Mouse (Mus musculus): ENCODE measurements around the gene Stat3. TPM values are rescaled to one million over a fixed set of nuclear protein-coding genes. Genes with fewer than 3 reads are reported as not detected.

The Stat3 gene
- polyA plus RNA-seq, 1 experiment from 2014 or later = 35.5 TPM

DNA sequence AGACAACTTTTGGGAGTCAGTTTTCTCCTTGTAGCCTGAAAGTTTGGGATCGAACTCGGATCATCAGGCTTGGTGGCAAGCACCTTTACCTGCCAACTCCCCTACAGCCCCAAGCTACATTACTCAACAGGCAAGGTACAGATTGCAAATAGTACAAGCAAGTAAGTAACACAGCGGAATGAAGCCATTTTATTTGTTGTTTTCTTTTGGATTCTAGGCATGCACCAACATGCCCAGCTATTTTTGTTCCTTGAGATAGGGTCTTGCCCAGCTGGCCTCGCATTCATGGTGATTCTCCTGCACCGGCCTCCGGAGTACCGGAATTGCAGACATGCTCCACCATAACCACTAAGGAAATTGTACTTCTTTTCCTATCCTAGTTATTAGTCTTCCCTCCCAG, 33.9 kb upstream of the Stat3 start:
- 75% methylated on average over 7 of the region's 7 CpGs for WGBS (ENCODE audit: insufficient replicate concordance)
- no peak overlapping the region for H3K27ac ChIP-seq (replicated peaks)
- no peak overlapping the region for H3K4me2 ChIP-seq
- H3K9me3 ChIP-seq (replicated peaks) = no peaks in the 10 kb centered on the region
- H3K4me3 ChIP-seq (replicated peaks) = no peak overlapping the region
- peaks cover 63% of the 10 kb centered on the region for H3K27me3 ChIP-seq
- H3K4me1 ChIP-seq (replicated peaks) = peaks cover 32% of the 10 kb centered on the region
- H3K36me3 ChIP-seq (replicated peaks) = no peaks in the 10 kb centered on the region
- no peak for ATAC-seq (ENCODE audit: insufficient read depth)
- H3K9ac ChIP-seq = no peak overlapping the region

DNA sequence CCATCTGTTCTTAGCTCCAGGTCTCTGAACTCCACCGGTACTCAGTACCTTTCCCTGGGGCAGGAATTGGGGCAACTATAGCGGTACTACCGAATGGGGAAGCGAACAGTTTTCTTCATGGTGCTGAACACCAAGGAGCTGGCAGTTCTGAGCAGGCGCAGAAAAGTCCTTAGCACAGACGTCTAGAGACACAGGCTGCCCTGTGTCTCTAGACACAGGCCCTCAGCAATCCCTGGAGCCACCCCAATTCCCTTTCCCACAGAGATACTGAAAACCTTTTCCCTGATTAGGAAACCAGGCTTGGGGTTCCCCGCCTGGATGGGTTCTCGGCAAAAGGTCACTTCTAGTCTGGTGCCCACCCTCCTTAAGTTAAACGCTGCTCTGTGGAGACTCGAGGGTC, 32.1 kb upstream of the Stat3 start:
- H3K4me2 ChIP-seq = no peak overlapping the region
- no peaks in the 10 kb centered on the region for H3K9me3 ChIP-seq (replicated peaks)
- 63% methylated on average over 10 of the region's 10 CpGs for WGBS (ENCODE audit: insufficient replicate concordance)
- peaks cover 72% of the 10 kb centered on the region for H3K27me3 ChIP-seq
- no peaks in the 10 kb centered on the region for H3K36me3 ChIP-seq (replicated peaks)
- ATAC-seq (ENCODE audit: insufficient read depth) = no peak
- H3K27ac ChIP-seq (replicated peaks) = no peak overlapping the region
- peaks cover 43% of the 10 kb centered on the region for H3K4me1 ChIP-seq (replicated peaks)
- no peak overlapping the region for H3K9ac ChIP-seq
- no peak overlapping the region for H3K4me3 ChIP-seq (replicated peaks)

DNA sequence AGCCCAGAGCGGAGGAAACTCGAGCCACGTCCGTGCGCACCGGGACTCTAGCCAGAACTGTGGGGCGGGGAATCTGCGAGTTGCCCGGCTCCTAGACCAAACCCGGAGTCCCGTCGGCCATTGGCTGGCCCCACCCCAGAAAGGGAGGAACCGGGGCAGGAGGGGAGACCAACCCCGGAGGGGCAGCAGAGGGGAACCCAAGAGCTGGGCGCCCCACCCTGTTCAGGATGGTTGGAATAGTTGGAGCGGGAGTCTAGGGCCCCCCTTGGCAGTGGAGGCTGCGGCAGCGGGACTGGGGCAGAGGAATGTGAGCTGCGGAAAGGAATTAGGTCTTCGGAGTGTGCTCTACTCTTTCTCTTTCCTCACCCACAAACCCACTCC, 31.2 kb upstream of the Stat3 start, which contains the start of gene Cavin1:
TSS of gene Cavin1 (minus strand) at position 331 of the 381 bp plus-strand sequence.
- no peaks in the 10 kb centered on the region for H3K9me3 ChIP-seq (replicated peaks)
- peaks cover 51% of the 10 kb centered on the region for H3K4me1 ChIP-seq (replicated peaks)
- peak within 1 kb of the TSS; percentile 50 for H3K9ac ChIP-seq
- peaks cover 76% of the 10 kb centered on the region for H3K27me3 ChIP-seq
- no peaks in the 10 kb centered on the region for H3K36me3 ChIP-seq (replicated peaks)
- WGBS (ENCODE audit: insufficient replicate concordance) = 4% methylated on average over 20 of the region's 20 CpGs
- H3K4me2 ChIP-seq = peak within 1 kb of the TSS; percentile 83
- peak within 1 kb of the TSS; percentile 60 for H3K4me3 ChIP-seq (replicated peaks)
- peak; percentile 66 for ATAC-seq (ENCODE audit: insufficient read depth)
- H3K27ac ChIP-seq (replicated peaks) = peak within 1 kb of the TSS; percentile 29

- ATAC-seq (ENCODE audit: insufficient read depth) = peak; percentile 32; the same call in 1 of the 2 replicates
- H3K27ac ChIP-seq (replicated peaks) = peak overlapping the region; percentile 29
Observed at GRCm38 (mm10) chr11:100969744-100970556, 30.6 kb upstream of the Stat3 start.

GRCm38 (mm10) chr11:100969189-100969743, 29.9 kb upstream of the Stat3 start:
- Histone ChIP-seq H3K27ac (replicated peaks) (no peak overlapping the region), H3K9me3 (replicated peaks) (no peaks in the 10 kb centered on the region), H3K4me1 (replicated peaks) (peaks cover 59% of the 10 kb centered on the region), H3K36me3 (replicated peaks) (no peaks in the 10 kb centered on the region), H3K27me3 (peaks cover 72% of the 10 kb centered on the region), H3K4me3 (replicated peaks) (peak overlapping the region; percentile 60), H3K4me2 (peak overlapping the region; percentile 83), H3K9ac (peak overlapping the region; percentile 50)
- 5% methylated on average over 35 of the region's 35 CpGs for WGBS (ENCODE audit: insufficient replicate concordance)
- no peak for ATAC-seq (ENCODE audit: insufficient read depth)

More at GRCm38 (mm10) chr11:100969744-100970556, 30.6 kb upstream of the Stat3 start:
- Histone ChIP-seq H3K4me1 (replicated peaks) (peaks cover 57% of the 10 kb centered on the region), H3K27me3 (peaks cover 76% of the 10 kb centered on the region), H3K9ac (peak overlapping the region; percentile 50), H3K4me2 (peak overlapping the region; percentile 83), H3K4me3 (replicated peaks) (peak overlapping the region; percentile 60), H3K36me3 (replicated peaks) (no peaks in the 10 kb centered on the region), H3K9me3 (replicated peaks) (no peaks in the 10 kb centered on the region)
- under 1% methylated on average over 65 of the region's 65 CpGs for WGBS (ENCODE audit: insufficient replicate concordance)

DNA sequence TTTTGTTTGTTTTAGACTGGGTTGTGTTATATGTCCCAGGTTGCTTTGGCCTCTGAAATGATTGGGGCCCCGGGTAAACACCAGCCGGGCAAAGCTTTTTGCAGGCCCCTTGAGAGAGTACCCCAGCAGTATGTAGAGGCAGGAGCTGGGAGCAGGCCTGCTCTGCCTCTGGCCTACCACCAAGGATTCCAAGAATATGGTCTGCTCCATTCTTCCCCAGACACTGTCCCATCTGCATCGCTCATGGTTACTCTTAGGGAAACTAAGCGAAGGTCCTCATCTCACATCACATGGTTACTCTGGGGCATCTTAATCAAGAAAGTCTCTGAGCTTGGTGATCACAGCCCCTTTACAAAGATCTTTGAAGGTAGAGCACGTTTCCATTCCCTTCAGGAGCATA, 29.2 kb upstream of the Stat3 start:
- Histone ChIP-seq H3K27ac (replicated peaks) (no peak overlapping the region), H3K4me2 (peak overlapping the region; percentile 83), H3K9ac (no peak overlapping the region), H3K4me1 (replicated peaks) (peaks cover 66% of the 10 kb centered on the region), H3K4me3 (replicated peaks) (peak overlapping the region; percentile 60), H3K9me3 (replicated peaks) (no peaks in the 10 kb centered on the region), H3K36me3 (replicated peaks) (no peaks in the 10 kb centered on the region), H3K27me3 (peaks cover 69% of the 10 kb centered on the region)
- ATAC-seq (ENCODE audit: insufficient read depth) = no peak
- 76% methylated on average over 5 of the region's 5 CpGs for WGBS (ENCODE audit: insufficient replicate concordance)

DNA sequence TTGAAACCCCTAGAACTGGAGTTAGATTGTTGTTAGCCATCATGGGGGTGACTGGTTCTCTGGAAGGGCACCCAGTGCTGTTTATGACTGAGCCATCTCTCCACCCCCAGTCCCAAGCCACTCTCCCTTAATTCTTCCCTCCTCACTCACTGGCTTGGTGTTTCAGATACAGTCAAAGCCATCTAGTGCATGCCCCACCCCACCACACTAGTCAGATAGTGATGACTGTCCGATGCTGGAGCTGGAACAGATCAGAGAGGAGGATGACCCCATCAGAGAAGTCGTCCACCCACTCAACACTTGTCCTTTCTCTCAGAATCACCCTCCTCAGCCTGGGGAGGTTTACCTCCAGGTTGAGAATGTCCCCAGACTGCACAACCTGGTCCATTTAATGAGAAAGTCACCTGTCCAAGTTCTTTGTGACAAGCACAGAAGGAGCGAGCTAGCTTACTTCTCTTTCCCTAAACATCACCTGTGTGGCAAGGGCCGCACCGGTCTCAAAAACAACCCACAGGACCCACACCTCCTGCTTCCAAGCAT, 28.6 kb upstream of the Stat3 start:
- peaks cover 72% of the 10 kb centered on the region for H3K4me1 ChIP-seq (replicated peaks)
- H3K27ac ChIP-seq (replicated peaks) = no peak overlapping the region
- H3K4me3 ChIP-seq (replicated peaks) = no peak overlapping the region
- no peaks in the 10 kb centered on the region for H3K9me3 ChIP-seq (replicated peaks)
- 63% methylated on average over 5 of the region's 5 CpGs for WGBS (ENCODE audit: insufficient replicate concordance)
- peak overlapping the region; percentile 83; the same call in 1 of the 2 replicates for H3K4me2 ChIP-seq
- H3K27me3 ChIP-seq = peaks cover 63% of the 10 kb centered on the region
- H3K9ac ChIP-seq = no peak overlapping the region
- H3K36me3 ChIP-seq (replicated peaks) = no peaks in the 10 kb centered on the region
- ATAC-seq (ENCODE audit: insufficient read depth) = no peak

- WGBS (ENCODE audit: insufficient replicate concordance) = 56% methylated on average over 5 of the region's 5 CpGs
- no peaks in the 10 kb centered on the region for H3K9me3 ChIP-seq (replicated peaks)
- no peaks in the 10 kb centered on the region for H3K36me3 ChIP-seq (replicated peaks)
- no peak for ATAC-seq (ENCODE audit: insufficient read depth)
- no peak overlapping the region for H3K27ac ChIP-seq (replicated peaks)
- H3K9ac ChIP-seq = no peak overlapping the region
- peaks cover 78% of the 10 kb centered on the region for H3K4me1 ChIP-seq (replicated peaks)
- no peak overlapping the region for H3K4me3 ChIP-seq (replicated peaks)
- H3K27me3 ChIP-seq = peaks cover 58% of the 10 kb centered on the region
- no peak overlapping the region for H3K4me2 ChIP-seq
Observed at GRCm38 (mm10) chr11:100967376-100967775, 28.0 kb upstream of the Stat3 start.

- H3K9me3 ChIP-seq (replicated peaks) = no peaks in the 10 kb centered on the region
- 11% methylated on average over 6 of the region's 6 CpGs for WGBS (ENCODE audit: insufficient replicate concordance)
- peaks cover 88% of the 10 kb centered on the region for H3K4me1 ChIP-seq (replicated peaks)
- peak; percentile 14; the same call in 1 of the 2 replicates for ATAC-seq (ENCODE audit: insufficient read depth)
- H3K4me2 ChIP-seq = no peak overlapping the region
- H3K27me3 ChIP-seq = peaks cover 41% of the 10 kb centered on the region
- H3K4me3 ChIP-seq (replicated peaks) = no peak overlapping the region
- H3K9ac ChIP-seq = no peak overlapping the region
- H3K36me3 ChIP-seq (replicated peaks) = no peaks in the 10 kb centered on the region
- no peak overlapping the region for H3K27ac ChIP-seq (replicated peaks)
Observed at GRCm38 (mm10) chr11:100965760-100966159, 26.4 kb upstream of the Stat3 start.

DNA sequence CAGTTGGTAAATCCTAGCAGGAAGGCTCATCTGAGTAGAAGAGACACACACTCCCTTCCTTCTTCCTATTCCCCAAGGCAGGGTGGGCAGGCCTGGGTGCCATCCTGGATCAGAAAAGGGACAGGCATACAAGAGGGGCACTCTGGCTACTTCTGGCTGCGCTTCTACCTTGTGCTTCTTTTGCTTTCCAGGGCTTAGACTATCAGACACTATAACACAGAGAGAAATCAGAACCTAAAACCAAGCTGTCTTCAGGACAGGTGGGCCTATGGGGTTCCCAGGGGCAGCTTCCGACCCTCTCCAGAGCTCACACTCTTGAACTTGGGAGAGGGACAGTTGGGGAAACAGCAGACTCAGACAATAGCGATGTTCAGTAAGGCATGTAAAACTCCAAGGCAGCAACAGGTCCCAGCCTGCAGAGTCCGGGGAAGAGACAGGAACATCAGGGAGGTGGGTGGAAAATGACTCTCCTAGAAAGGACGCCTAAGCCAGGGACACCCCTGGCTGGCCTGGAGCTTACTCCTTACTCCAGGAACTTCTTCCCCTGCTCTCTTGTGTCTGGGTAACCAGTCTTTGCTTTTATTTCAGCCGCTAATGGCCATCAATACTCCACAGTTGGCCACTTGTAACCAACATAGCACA, 25.7 kb upstream of the Stat3 start:
- peaks cover 88% of the 10 kb centered on the region for H3K4me1 ChIP-seq (replicated peaks)
- no peak for ATAC-seq (ENCODE audit: insufficient read depth)
- peaks cover 34% of the 10 kb centered on the region for H3K27me3 ChIP-seq
- H3K4me3 ChIP-seq (replicated peaks) = no peak overlapping the region
- H3K4me2 ChIP-seq = no peak overlapping the region
- no peak overlapping the region for H3K9ac ChIP-seq
- no peak overlapping the region for H3K27ac ChIP-seq (replicated peaks)
- 86% methylated on average over 6 of the region's 6 CpGs for WGBS (ENCODE audit: insufficient replicate concordance)
- no peaks in the 10 kb centered on the region for H3K36me3 ChIP-seq (replicated peaks)
- H3K9me3 ChIP-seq (replicated peaks) = no peaks in the 10 kb centered on the region

DNA sequence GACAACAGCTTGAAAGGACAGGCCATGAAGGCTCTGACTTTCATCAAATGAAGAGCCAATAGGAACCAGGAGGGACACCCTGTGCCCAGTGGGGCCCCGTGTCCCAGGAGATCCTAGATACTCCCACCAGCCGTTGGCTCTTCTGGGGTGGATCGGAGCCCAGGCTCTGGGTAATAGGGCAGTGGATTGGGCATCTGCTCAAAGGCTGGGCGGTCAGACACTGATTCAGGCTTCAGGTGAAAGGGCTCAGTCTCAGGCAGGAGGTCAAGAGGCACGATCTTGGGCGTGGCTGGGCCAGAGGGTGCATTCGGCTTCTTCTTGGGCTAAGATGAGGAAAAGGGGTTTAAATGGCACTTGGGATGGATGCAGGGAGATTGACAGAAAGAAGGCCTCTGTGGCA, 24.8 kb upstream of the Stat3 start:
- no peak overlapping the region for H3K27ac ChIP-seq (replicated peaks)
- no peak overlapping the region for H3K9ac ChIP-seq
- ATAC-seq (ENCODE audit: insufficient read depth) = no peak
- H3K4me3 ChIP-seq (replicated peaks) = no peak overlapping the region
- H3K9me3 ChIP-seq (replicated peaks) = no peaks in the 10 kb centered on the region
- H3K4me2 ChIP-seq = no peak overlapping the region
- no peaks in the 10 kb centered on the region for H3K36me3 ChIP-seq (replicated peaks)
- H3K27me3 ChIP-seq = peaks cover 27% of the 10 kb centered on the region
- peaks cover 87% of the 10 kb centered on the region for H3K4me1 ChIP-seq (replicated peaks)
- WGBS (ENCODE audit: insufficient replicate concordance) = 75% methylated on average over 7 of the region's 7 CpGs

Data from liver, embryonic 15.5 days (tissue).